Mouse (Mus musculus) skeletal muscle tissue, adult 2 months (tissue): ENCODE results near the gene Cyp4a10.
A peak's percentile ranks its signal among the peaks of the same experiment; 100 is the strongest.
"Not testable (repeated sequence)": the region's sequence is repeated elsewhere in the genome, so short reads cannot be mapped to it uniquely, and the experiment has no call there.

ENCODE experiments used
- DNase-seq: peaks from one replicate; pipeline ENCODE4 v3.0.0-alpha.2; 2012; ENCODE audit warnings: low read depth, low spot score

Gene Cyp4a10

GRCm38 (mm10) chr4:115518000-115518399 lies at the start of gene Cyp4a10:
TSS of gene Cyp4a10 (plus strand) at chr4:115518264.
- not testable (repeated sequence) for DNase-seq

GRCm38 (mm10) chr4:115473585-115473984 lies 44.5 kb upstream of the Cyp4a10 start:
- not testable (repeated sequence) for DNase-seq

- DNase-seq = not testable (repeated sequence)
Measured at GRCm38 (mm10) chr4:115476051-115476450, 42.0 kb upstream of the Cyp4a10 start.

GRCm38 (mm10) chr4:115481006-115481652 lies 36.9 kb upstream of the Cyp4a10 start:
- no peak for DNase-seq

- DNase-seq = no peak
Measured at GRCm38 (mm10) chr4:115496001-115496400, 22.1 kb upstream of the Cyp4a10 start, which contains the start of gene Cyp4a14. TSS of gene Cyp4a14 (minus strand) at chr4:115496142.

GRCm38 (mm10) chr4:115497466-115497865 lies 20.6 kb upstream of the Cyp4a10 start:
- DNase-seq = no peak

- not testable (repeated sequence) for DNase-seq
Measured at GRCm38 (mm10) chr4:115513964-115514363, 4.1 kb upstream of the Cyp4a10 start.

GRCm38 (mm10) chr4:115519444-115519843 lies 1.4 kb downstream of the Cyp4a10 start:
- no peak for DNase-seq

- DNase-seq = no peak
Measured at GRCm38 (mm10) chr4:115521766-115522165, 3.7 kb downstream of the Cyp4a10 start.

GRCm38 (mm10) chr4:115545101-115545500 lies 27.0 kb downstream of the Cyp4a10 start:
- DNase-seq = no peak

- DNase-seq = no peak
Measured at GRCm38 (mm10) chr4:115546141-115546828, 28.2 kb downstream of the Cyp4a10 start.

- no peak for DNase-seq
Measured at GRCm38 (mm10) chr4:115552726-115553125, 34.7 kb downstream of the Cyp4a10 start.

- DNase-seq = no peak
Measured at GRCm38 (mm10) chr4:115555513-115555912, 37.4 kb downstream of the Cyp4a10 start.

GRCm38 (mm10) chr4:115557861-115558561 lies 39.9 kb downstream of the Cyp4a10 start:
- no peak for DNase-seq

- not testable (repeated sequence) for DNase-seq
Measured at GRCm38 (mm10) chr4:115561236-115561635, 43.2 kb downstream of the Cyp4a10 start.

GRCm38 (mm10) chr4:115563401-115563800 lies 45.3 kb downstream of the Cyp4a10 start, which contains the start of gene Cyp4a31:
TSS of gene Cyp4a31 (plus strand) at chr4:115563649.
- DNase-seq = no peak

- DNase-seq = not testable (repeated sequence)
Measured at GRCm38 (mm10) chr4:115564469-115565225, 46.6 kb downstream of the Cyp4a10 start.

- DNase-seq = no peak
Measured at GRCm38 (mm10) chr4:115575255-115575654, 57.2 kb downstream of the Cyp4a10 start.

- no peak for DNase-seq
Measured at GRCm38 (mm10) chr4:115575776-115576175, 57.7 kb downstream of the Cyp4a10 start.

GRCm38 (mm10) chr4:115583036-115583435 lies 65.0 kb downstream of the Cyp4a10 start:
- DNase-seq = peak; percentile 1
